Mouse (Mus musculus) small intestine, adult 2 months (tissue): ENCODE results near the gene Fcgrt.

Experiments
- CTCF ChIP-seq: fragments of 200-500 bp; IDR thresholded peaks from 2 replicates; pipeline ENCODE4 v1.5.1; 2012; ENCODE audit warnings: low read depth, mild to moderate bottlenecking, control low read depth, inconsistent platforms, low read length, moderate library complexity, mixed read lengths; ENCODE audit not compliant: insufficient replicate concordance, insufficient read length; ENCODE audit errors: extremely low read depth
- POLR2A ChIP-seq: fragments of 200-500 bp; IDR thresholded peaks from 2 replicates; pipeline ENCODE4 v1.6.1; 2012; ENCODE audit warnings: low read depth, mild to moderate bottlenecking, control low read depth, inconsistent platforms, low read length, moderate library complexity

DNA sequence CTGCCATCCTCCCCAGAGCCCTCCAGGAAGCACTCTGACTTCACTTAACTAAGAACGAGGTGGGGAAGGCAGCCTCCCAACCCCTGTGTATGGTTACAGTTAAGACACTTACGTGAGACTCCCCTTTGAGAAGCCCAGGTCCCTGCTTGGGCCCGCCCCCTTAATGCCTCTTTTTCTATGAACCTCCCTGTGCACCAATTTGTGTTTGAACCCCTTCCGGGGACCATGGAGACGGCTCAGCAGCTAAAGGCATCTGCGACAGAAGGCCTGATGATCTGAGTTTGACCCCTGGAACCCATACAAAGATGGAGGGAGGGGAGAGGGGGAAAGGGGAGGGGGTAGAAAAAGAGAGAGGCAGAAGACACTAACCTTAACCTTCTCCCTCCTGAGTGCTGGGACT lies 2.8 kb upstream of the Fcgrt start:
- TF ChIP-seq CTCF (no peak), POLR2A (no peak)
